Mouse (Mus musculus): ENCODE results near the gene Myl12a. TPM values are rescaled to one million over a fixed set of nuclear protein-coding genes. Genes with fewer than 3 reads are reported as not detected.
"Not testable (repeated sequence)": the region's sequence is repeated elsewhere in the genome, so short reads cannot be mapped to it uniquely, and the experiment has no call there.

Gene Myl12a
- total and polyA plus RNA-seq, 2 experiments from 2014 or later = 429 to 817 TPM

GRCm38 (mm10) chr17:70971206-70971605, 31.5 kb downstream of the Myl12a start:
- Histone ChIP-seq H3K36me3 (replicated peaks; ENCODE audit: control insufficient read depth, insufficient read depth, low read length) (peaks cover 29% of the 10 kb centered on the region), H3K4me3 (ENCODE audit: low read depth, low read length) (no peak overlapping the region), H3K9ac (replicated peaks; ENCODE audit: low read depth, low read length) (no peak overlapping the region), H3K4me2 (ENCODE audit: low read depth, low read length) (no peak overlapping the region), H3K27me3 (ENCODE audit: control insufficient read depth, insufficient read depth, low read length) (peaks cover 24% of the 10 kb centered on the region), H3K4me1 (ENCODE audit: control insufficient read depth, insufficient read depth) (peaks cover 4% of the 10 kb centered on the region; the same call in 1 of the 2 replicates), H3K27ac (ENCODE audit: low read depth) (no peak overlapping the region), H3K9me3 (replicated peaks; ENCODE audit: control insufficient read depth, low read length) (no peaks in the 10 kb centered on the region)
- no peak for ATAC-seq (ENCODE audit: insufficient read depth, low read depth)
- no peak for DNase-seq (ENCODE audit: low spot score)
- WGBS = 54% methylated on average over 11 of the region's 11 CpGs
- TF ChIP-seq CTCF (IDR thresholded peaks at IDR 0.05; ENCODE audit: low read depth) = no peak
- TF ChIP-seq EP300 (IDR thresholded peaks at IDR 0.05; ENCODE audit: low read depth) = no peak

GRCm38 (mm10) chr17:70968606-70969191, 34.0 kb downstream of the Myl12a start:
- TF ChIP-seq CTCF (IDR thresholded peaks at IDR 0.05; ENCODE audit: low read depth) = peak; percentile 70
- no peak for TF ChIP-seq EP300 (IDR thresholded peaks at IDR 0.05; ENCODE audit: low read depth)
- Histone ChIP-seq H3K36me3 (replicated peaks; ENCODE audit: control insufficient read depth, insufficient read depth, low read length) (peaks cover 5% of the 10 kb centered on the region; the same call in 1 of the 2 replicates), H3K9me3 (replicated peaks; ENCODE audit: control insufficient read depth, low read length) (no peaks in the 10 kb centered on the region), H3K27ac (ENCODE audit: low read depth) (no peak overlapping the region), H3K4me1 (ENCODE audit: control insufficient read depth, insufficient read depth) (peaks cover 4% of the 10 kb centered on the region; the same call in 1 of the 2 replicates), H3K4me3 (ENCODE audit: low read depth, low read length) (no peak overlapping the region), H3K27me3 (ENCODE audit: control insufficient read depth, insufficient read depth, low read length) (peaks cover 16% of the 10 kb centered on the region), H3K4me2 (ENCODE audit: low read depth, low read length) (no peak overlapping the region), H3K9ac (replicated peaks; ENCODE audit: low read depth, low read length) (no peak overlapping the region)
- WGBS = 18% methylated on average over 8 of the region's 8 CpGs
- DNase-seq (ENCODE audit: low spot score) (peak; percentile 85), ATAC-seq (ENCODE audit: insufficient read depth, low read depth) (peak; percentile 14; the same call in 1 of the 2 replicates)

- H3K9me3 ChIP-seq (replicated peaks; ENCODE audit: control insufficient read depth, low read length) = no peaks in the 10 kb centered on the region
- TF ChIP-seq EP300 (IDR thresholded peaks at IDR 0.05; ENCODE audit: low read depth) (no peak), CTCF (IDR thresholded peaks at IDR 0.05; ENCODE audit: low read depth) (no peak)
- DNase-seq (ENCODE audit: low spot score) (no peak), ATAC-seq (ENCODE audit: insufficient read depth, low read depth) (no peak)
- H3K4me2 ChIP-seq (ENCODE audit: low read depth, low read length) = no peak overlapping the region
- no peaks in the 10 kb centered on the region for H3K4me1 ChIP-seq (ENCODE audit: control insufficient read depth, insufficient read depth)
- no peak overlapping the region for H3K9ac ChIP-seq (replicated peaks; ENCODE audit: low read depth, low read length)
- 48% methylated on average over 12 of the region's 12 CpGs for WGBS
- no peaks in the 10 kb centered on the region for H3K36me3 ChIP-seq (replicated peaks; ENCODE audit: control insufficient read depth, insufficient read depth, low read length)
- H3K4me3 ChIP-seq (ENCODE audit: low read depth, low read length) = no peak overlapping the region
- H3K27me3 ChIP-seq (ENCODE audit: control insufficient read depth, insufficient read depth, low read length) = peaks cover 16% of the 10 kb centered on the region
- no peak overlapping the region for H3K27ac ChIP-seq (ENCODE audit: low read depth)
These were observed 35.0 kb downstream of the Myl12a start for GRCm38 (mm10) chr17:70967646-70968045.

- H3K27me3 ChIP-seq (ENCODE audit: control insufficient read depth, insufficient read depth, low read length) = peaks cover 16% of the 10 kb centered on the region
- no peak overlapping the region for H3K4me2 ChIP-seq (ENCODE audit: low read depth, low read length)
- no peak overlapping the region for H3K4me3 ChIP-seq (ENCODE audit: low read depth, low read length)
- H3K36me3 ChIP-seq (replicated peaks; ENCODE audit: control insufficient read depth, insufficient read depth, low read length) = no peaks in the 10 kb centered on the region
- WGBS = 49% methylated on average over 9 of the region's 9 CpGs
- no peaks in the 10 kb centered on the region for H3K4me1 ChIP-seq (ENCODE audit: control insufficient read depth, insufficient read depth)
- ATAC-seq (ENCODE audit: insufficient read depth, low read depth) (no peak), DNase-seq (ENCODE audit: low spot score) (no peak)
- no peak overlapping the region for H3K9ac ChIP-seq (replicated peaks; ENCODE audit: low read depth, low read length)
- H3K27ac ChIP-seq (ENCODE audit: low read depth) = no peak overlapping the region
- no peaks in the 10 kb centered on the region for H3K9me3 ChIP-seq (replicated peaks; ENCODE audit: control insufficient read depth, low read length)
- TF ChIP-seq EP300 (IDR thresholded peaks at IDR 0.05; ENCODE audit: low read depth) (no peak), CTCF (IDR thresholded peaks at IDR 0.05; ENCODE audit: low read depth) (no peak)
These were observed 35.5 kb downstream of the Myl12a start for GRCm38 (mm10) chr17:70967191-70967590.

- Histone ChIP-seq H3K27me3 (ENCODE audit: control insufficient read depth, insufficient read depth, low read length) (peaks cover 6% of the 10 kb centered on the region), H3K27ac (ENCODE audit: low read depth) (no peak overlapping the region), H3K9me3 (replicated peaks; ENCODE audit: control insufficient read depth, low read length) (no peaks in the 10 kb centered on the region), H3K4me1 (ENCODE audit: control insufficient read depth, insufficient read depth) (no peaks in the 10 kb centered on the region), H3K4me3 (ENCODE audit: low read depth, low read length) (no peak overlapping the region), H3K36me3 (replicated peaks; ENCODE audit: control insufficient read depth, insufficient read depth, low read length) (no peaks in the 10 kb centered on the region), H3K9ac (replicated peaks; ENCODE audit: low read depth, low read length) (no peak overlapping the region), H3K4me2 (ENCODE audit: low read depth, low read length) (no peak overlapping the region)
- 85% methylated on average over 7 of the region's 7 CpGs for WGBS
- DNase-seq (ENCODE audit: low spot score) = no peak
- no peak for ATAC-seq (ENCODE audit: insufficient read depth, low read depth)
- TF ChIP-seq CTCF (IDR thresholded peaks at IDR 0.05; ENCODE audit: low read depth) (no peak), EP300 (IDR thresholded peaks at IDR 0.05; ENCODE audit: low read depth) (no peak)
These were observed 36.6 kb downstream of the Myl12a start for GRCm38 (mm10) chr17:70966126-70966525.

GRCm38 (mm10) chr17:70965281-70965680, 37.4 kb downstream of the Myl12a start:
- TF ChIP-seq EP300 (IDR thresholded peaks at IDR 0.05; ENCODE audit: low read depth) (no peak), CTCF (IDR thresholded peaks at IDR 0.05; ENCODE audit: low read depth) (no peak)
- Histone ChIP-seq H3K36me3 (replicated peaks; ENCODE audit: control insufficient read depth, insufficient read depth, low read length) (no peaks in the 10 kb centered on the region), H3K9me3 (replicated peaks; ENCODE audit: control insufficient read depth, low read length) (no peaks in the 10 kb centered on the region), H3K27me3 (ENCODE audit: control insufficient read depth, insufficient read depth, low read length) (no peaks in the 10 kb centered on the region), H3K4me1 (ENCODE audit: control insufficient read depth, insufficient read depth) (no peaks in the 10 kb centered on the region), H3K9ac (replicated peaks; ENCODE audit: low read depth, low read length) (no peak overlapping the region), H3K4me2 (ENCODE audit: low read depth, low read length) (no peak overlapping the region), H3K4me3 (ENCODE audit: low read depth, low read length) (no peak overlapping the region), H3K27ac (ENCODE audit: low read depth) (no peak overlapping the region)
- ATAC-seq (ENCODE audit: insufficient read depth, low read depth) (no peak), DNase-seq (ENCODE audit: low spot score) (no peak)
- 86% methylated on average over 2 of the region's 2 CpGs for WGBS

GRCm38 (mm10) chr17:70963546-70963945, 39.1 kb downstream of the Myl12a start:
- not testable (repeated sequence) for H3K27me3 ChIP-seq (ENCODE audit: control insufficient read depth, insufficient read depth, low read length); H3K27ac ChIP-seq (ENCODE audit: low read depth); H3K4me2 ChIP-seq (ENCODE audit: low read depth, low read length); H3K9me3 ChIP-seq (replicated peaks; ENCODE audit: control insufficient read depth, low read length); H3K9ac ChIP-seq (replicated peaks; ENCODE audit: low read depth, low read length); H3K4me3 ChIP-seq (ENCODE audit: low read depth, low read length); H3K36me3 ChIP-seq (replicated peaks; ENCODE audit: control insufficient read depth, insufficient read depth, low read length); H3K4me1 ChIP-seq (ENCODE audit: control insufficient read depth, insufficient read depth)
- ATAC-seq (ENCODE audit: insufficient read depth, low read depth) (peak; percentile 100), DNase-seq (ENCODE audit: low spot score) (peak; percentile 65)
- WGBS = 78% methylated on average over 13 of the region's 13 CpGs

Measured in heart, postnatal 0 days (tissue).